Mouse (Mus musculus) testis, adult 2 months (tissue): ENCODE measurements around the gene Snd1.

Experiments
- CTCF ChIP-seq: fragments of 200-500 bp; IDR thresholded peaks from 2 replicates; pipeline ENCODE4 v1.5.1; 2012; ENCODE audit warnings: low read depth, mild to moderate bottlenecking, inconsistent platforms, low read length, moderate library complexity; ENCODE audit not compliant: control insufficient read depth, insufficient read depth, insufficient replicate concordance
- POLR2A ChIP-seq: fragments of 200-500 bp; IDR thresholded peaks from 2 replicates; pipeline ENCODE4 v1.6.1; 2012; ENCODE audit warnings: low read depth, mild to moderate bottlenecking, inconsistent platforms, low read length, moderate library complexity; ENCODE audit not compliant: control insufficient read depth

GRCm38 (mm10) chr6:28656511-28656910 is 181.6 kb downstream of the Snd1 start:
- TF ChIP-seq CTCF (no peak), POLR2A (no peak)
